Mouse (Mus musculus): ENCODE results near the gene Dhx38. TPM values are rescaled to one million over a fixed set of nuclear protein-coding genes. Genes with fewer than 3 reads are reported as not detected.

The Dhx38 gene
- polyA plus RNA-seq, 1 experiment: 27.3 TPM

GRCm38 (mm10) chr8:109578900-109579301, 13.2 kb upstream of the Dhx38 start, which contains the start of gene Hp:
Gene Hp, minus strand, starts transcription at chr8:109579172.
- H3K4me1 ChIP-seq (ENCODE audit: control insufficient read depth, insufficient read depth, low read length): peaks cover 4% of the 10 kb centered on the region
- peak within 1 kb of the TSS; percentile 75 for H3K4me3 ChIP-seq (replicated peaks; ENCODE audit: control insufficient read depth, low read depth, low read length)
- TF ChIP-seq CTCF (IDR thresholded peaks at IDR 0.05; ENCODE audit: control insufficient read depth, insufficient read depth, low read length) (no peak), POLR2A (IDR thresholded peaks at IDR 0.05; ENCODE audit: borderline replicate concordance, control insufficient read depth, low read depth, low read length) (peak; percentile 83)
- peak within 1 kb of the TSS; percentile 75 for H3K27ac ChIP-seq (ENCODE audit: control insufficient read depth, insufficient read depth, low read depth, low read length, poor library complexity)
- 27% methylated on average over 8 of the region's 8 CpGs for WGBS

GRCm38 (mm10) chr8:109576311-109576710, 10.7 kb upstream of the Dhx38 start:
- 58% methylated on average over 4 of the region's 4 CpGs for WGBS
- Histone ChIP-seq H3K27ac (ENCODE audit: control insufficient read depth, insufficient read depth, low read depth, low read length, poor library complexity) (peak overlapping the region; percentile 74), H3K4me3 (replicated peaks; ENCODE audit: control insufficient read depth, low read depth, low read length) (peak overlapping the region; percentile 67), H3K4me1 (ENCODE audit: control insufficient read depth, insufficient read depth, low read length) (peaks cover 2% of the 10 kb centered on the region; the same call in 1 of the 2 replicates)
- TF ChIP-seq CTCF (IDR thresholded peaks at IDR 0.05; ENCODE audit: control insufficient read depth, insufficient read depth, low read length) (no peak), POLR2A (IDR thresholded peaks at IDR 0.05; ENCODE audit: borderline replicate concordance, control insufficient read depth, low read depth, low read length) (no peak)

- no peak for TF ChIP-seq POLR2A (IDR thresholded peaks at IDR 0.05; ENCODE audit: borderline replicate concordance, control insufficient read depth, low read depth, low read length)
- no peak for TF ChIP-seq CTCF (IDR thresholded peaks at IDR 0.05; ENCODE audit: control insufficient read depth, insufficient read depth, low read length)
- Histone ChIP-seq H3K4me1 (ENCODE audit: control insufficient read depth, insufficient read depth, low read length) (peaks cover 2% of the 10 kb centered on the region; the same call in 1 of the 2 replicates), H3K27ac (ENCODE audit: control insufficient read depth, insufficient read depth, low read depth, low read length, poor library complexity) (peak overlapping the region; percentile 59), H3K4me3 (replicated peaks; ENCODE audit: control insufficient read depth, low read depth, low read length) (no peak overlapping the region)
- 57% methylated on average over 12 of the region's 12 CpGs for WGBS
Measured at GRCm38 (mm10) chr8:109571139-109571538, 5.5 kb upstream of the Dhx38 start.

GRCm38 (mm10) chr8:109564766-109565165, 895 bp downstream of the Dhx38 start:
- peak overlapping the region; percentile 90 for H3K4me3 ChIP-seq (replicated peaks; ENCODE audit: control insufficient read depth, low read depth, low read length)
- WGBS: 2% methylated on average over 10 of the region's 10 CpGs
- H3K27ac ChIP-seq (ENCODE audit: control insufficient read depth, insufficient read depth, low read depth, low read length, poor library complexity): peak overlapping the region; percentile 96
- TF ChIP-seq CTCF (IDR thresholded peaks at IDR 0.05; ENCODE audit: control insufficient read depth, insufficient read depth, low read length) (no peak), POLR2A (IDR thresholded peaks at IDR 0.05; ENCODE audit: borderline replicate concordance, control insufficient read depth, low read depth, low read length) (no peak)
- peaks cover 2% of the 10 kb centered on the region; the same call in 1 of the 2 replicates for H3K4me1 ChIP-seq (ENCODE audit: control insufficient read depth, insufficient read depth, low read length)

GRCm38 (mm10) chr8:109563881-109564280, 1.8 kb downstream of the Dhx38 start:
- no peak for TF ChIP-seq CTCF (IDR thresholded peaks at IDR 0.05; ENCODE audit: control insufficient read depth, insufficient read depth, low read length)
- no peak for TF ChIP-seq POLR2A (IDR thresholded peaks at IDR 0.05; ENCODE audit: borderline replicate concordance, control insufficient read depth, low read depth, low read length)
- Histone ChIP-seq H3K4me1 (ENCODE audit: control insufficient read depth, insufficient read depth, low read length) (peaks cover 2% of the 10 kb centered on the region; the same call in 1 of the 2 replicates), H3K4me3 (replicated peaks; ENCODE audit: control insufficient read depth, low read depth, low read length) (no peak overlapping the region), H3K27ac (ENCODE audit: control insufficient read depth, insufficient read depth, low read depth, low read length, poor library complexity) (no peak overlapping the region)
- 13% methylated on average over 2 of the region's 2 CpGs for WGBS

- Histone ChIP-seq H3K4me3 (replicated peaks; ENCODE audit: control insufficient read depth, low read depth, low read length) (no peak overlapping the region), H3K4me1 (ENCODE audit: control insufficient read depth, insufficient read depth, low read length) (no peaks in the 10 kb centered on the region), H3K27ac (ENCODE audit: control insufficient read depth, insufficient read depth, low read depth, low read length, poor library complexity) (no peak overlapping the region)
- WGBS: 55% methylated on average over 3 of the region's 3 CpGs
- TF ChIP-seq CTCF (IDR thresholded peaks at IDR 0.05; ENCODE audit: control insufficient read depth, insufficient read depth, low read length) (peak; percentile 64), POLR2A (IDR thresholded peaks at IDR 0.05; ENCODE audit: borderline replicate concordance, control insufficient read depth, low read depth, low read length) (no peak)
Measured at GRCm38 (mm10) chr8:109551663-109552062, 14.0 kb downstream of the Dhx38 start.

GRCm38 (mm10) chr8:109544049-109544448, 21.6 kb downstream of the Dhx38 start:
- WGBS: 17% methylated on average over 3 of the region's 3 CpGs
- Histone ChIP-seq H3K4me3 (replicated peaks; ENCODE audit: control insufficient read depth, low read depth, low read length) (no peak overlapping the region), H3K27ac (ENCODE audit: control insufficient read depth, insufficient read depth, low read depth, low read length, poor library complexity) (no peak overlapping the region), H3K4me1 (ENCODE audit: control insufficient read depth, insufficient read depth, low read length) (no peaks in the 10 kb centered on the region)
- TF ChIP-seq POLR2A (IDR thresholded peaks at IDR 0.05; ENCODE audit: borderline replicate concordance, control insufficient read depth, low read depth, low read length) (no peak), CTCF (IDR thresholded peaks at IDR 0.05; ENCODE audit: control insufficient read depth, insufficient read depth, low read length) (no peak)

- WGBS: 68% methylated on average over 8 of the region's 8 CpGs
- no peak overlapping the region for H3K4me3 ChIP-seq (replicated peaks; ENCODE audit: control insufficient read depth, low read depth, low read length)
- H3K4me1 ChIP-seq (ENCODE audit: control insufficient read depth, insufficient read depth, low read length): no peaks in the 10 kb centered on the region
- TF ChIP-seq POLR2A (IDR thresholded peaks at IDR 0.05; ENCODE audit: borderline replicate concordance, control insufficient read depth, low read depth, low read length) (no peak), CTCF (IDR thresholded peaks at IDR 0.05; ENCODE audit: control insufficient read depth, insufficient read depth, low read length) (no peak)
- H3K27ac ChIP-seq (ENCODE audit: control insufficient read depth, insufficient read depth, low read depth, low read length, poor library complexity): no peak overlapping the region
Measured at GRCm38 (mm10) chr8:109542748-109543519, 22.7 kb downstream of the Dhx38 start.
